Mouse (Mus musculus) stomach, embryonic 14.5 days (tissue): ENCODE results near the gene Gm45716. TPM values are rescaled to one million over a fixed set of nuclear protein-coding genes. Genes with fewer than 3 reads are reported as not detected.

Source experiments
- ATAC-seq: fragments of 200-750 bp; cut with Nextera tagmentation; 2 replicates; pipeline ENCODE4 v1.8.0; 2017; ENCODE audit warnings: low read depth, moderate TSS enrichment; ENCODE audit not compliant: insufficient number of reproducible peaks, insufficient read depth, low FRiP score
- H3K27ac ChIP-seq: fragments of 300-500 bp; sonication (generic); 2 replicates; pipeline ENCODE4 v1.5.1; 2014; ENCODE audit warnings: mild to moderate bottlenecking, low read length, moderate library complexity, mixed read lengths
- H3K27me3 ChIP-seq: fragments of 300-500 bp; sonication (generic); 2 replicates; pipeline ENCODE4 v1.6.1; 2014; ENCODE audit warnings: low read length, control low read depth, mixed read lengths; ENCODE audit not compliant: control insufficient read depth, insufficient read depth
- H3K36me3 ChIP-seq: fragments of 300-500 bp; sonication (generic); 2 replicates; pipeline ENCODE4 v1.6.1; 2014; ENCODE audit warnings: mild to moderate bottlenecking, control low read depth, low read length, moderate library complexity, mixed read lengths; ENCODE audit not compliant: control insufficient read depth, insufficient read depth
- H3K4me1 ChIP-seq: fragments of 300-500 bp; sonication (generic); 2 replicates; pipeline ENCODE4 v1.6.1; 2014; ENCODE audit warnings: low read length, control low read depth, mixed read lengths; ENCODE audit not compliant: control insufficient read depth, insufficient read depth
- H3K4me2 ChIP-seq: fragments of 300-500 bp; sonication (generic); replicated peaks from 2 replicates; pipeline ENCODE4 v1.6.1; 2014; ENCODE audit warnings: low read depth, low read length, control low read depth
- H3K4me3 ChIP-seq: fragments of 300-500 bp; sonication (generic); 2 replicates; pipeline ENCODE4 v1.5.1; 2014; ENCODE audit warnings: low read depth, low read length, control low read depth
- H3K9ac ChIP-seq: fragments of 300-500 bp; sonication (generic); replicated peaks from 2 replicates; pipeline ENCODE4 v1.6.1; 2014; ENCODE audit warnings: low read depth, mild to moderate bottlenecking, control low read depth, low read length, moderate library complexity, mixed read lengths
- H3K9me3 ChIP-seq: fragments of 300-500 bp; sonication (generic); 2 replicates; pipeline ENCODE4 v1.6.1; 2016; ENCODE audit warnings: low read depth, low read length, control low read depth; ENCODE audit not compliant: control insufficient read depth
- WGBS: fragments of 180-500 bp; shearing (Covaris S2); extraction: QIAGEN DNeasy Blood & Tissue Kit; methylation state at CpG from one replicate; pipeline ENCODE4 v1.1.7; 2014; 5-methylcytosine and 5-hydroxymethylcytosine counted together
- polyA plus RNA-seq: library from polyadenylated mRNA; unstranded; fragments of >200 nt; fragmentation: Nextera tagmentation; extraction: Ambion mirVana; gene quantifications from 2 replicates; pipeline ENCODE4 v1.2.1, GENCODE M21; 2014

Gm45716 gene
- polyA plus RNA-seq, 1 experiment from 2014 or later = 10.9 TPM

- Histone ChIP-seq H3K36me3 (no peaks in the 10 kb centered on the region), H3K4me3 (no peak overlapping the region), H3K9me3 (no peaks in the 10 kb centered on the region), H3K9ac (no peak overlapping the region), H3K27ac (no peak overlapping the region), H3K4me2 (no peak overlapping the region), H3K27me3 (no peaks in the 10 kb centered on the region), H3K4me1 (no peaks in the 10 kb centered on the region)
- 79% methylated on average over 5 of the region's 5 CpGs for WGBS
- no peak for ATAC-seq
Measured at GRCm38 (mm10) chr11:90237616-90238015, 50.1 kb downstream of the Gm45716 start.

DNA sequence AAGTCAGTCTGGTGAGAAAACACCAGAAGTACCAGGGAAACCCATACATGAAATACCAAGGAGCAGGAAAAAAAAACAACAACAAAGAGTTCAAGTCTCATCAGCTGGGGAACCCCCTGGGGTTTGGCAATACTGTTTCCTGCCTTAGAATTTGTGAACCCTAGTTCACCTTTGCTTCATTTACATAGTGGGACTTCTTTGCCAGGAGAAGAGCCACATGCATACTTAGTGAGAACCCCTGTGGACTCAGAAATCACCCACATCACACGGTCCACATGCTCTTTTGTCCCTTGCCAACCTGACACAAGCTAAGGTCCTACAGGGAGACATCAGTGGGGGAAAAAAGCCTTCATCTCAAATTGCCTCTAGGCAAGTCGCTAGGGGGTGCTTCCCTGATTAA lies 51.2 kb downstream of the Gm45716 start:
- ATAC-seq = no peak
- Histone ChIP-seq H3K4me1 (no peaks in the 10 kb centered on the region), H3K4me2 (no peak overlapping the region), H3K9me3 (no peaks in the 10 kb centered on the region), H3K4me3 (no peak overlapping the region), H3K9ac (no peak overlapping the region), H3K36me3 (no peaks in the 10 kb centered on the region), H3K27me3 (no peaks in the 10 kb centered on the region), H3K27ac (no peak overlapping the region)
- 39% methylated on average over 2 of the region's 2 CpGs for WGBS

- WGBS = 26% methylated on average over 6 of the region's 6 CpGs
- Histone ChIP-seq H3K36me3 (no peaks in the 10 kb centered on the region), H3K9me3 (no peaks in the 10 kb centered on the region), H3K4me3 (no peak overlapping the region), H3K27ac (no peak overlapping the region), H3K9ac (no peak overlapping the region), H3K4me2 (no peak overlapping the region), H3K4me1 (no peaks in the 10 kb centered on the region), H3K27me3 (no peaks in the 10 kb centered on the region)
- ATAC-seq = no peak
Measured at GRCm38 (mm10) chr11:90240652-90241330, 53.3 kb downstream of the Gm45716 start.

- H3K4me3 ChIP-seq = no peak overlapping the region
- H3K9me3 ChIP-seq = no peaks in the 10 kb centered on the region
- no peak overlapping the region for H3K9ac ChIP-seq
- no peaks in the 10 kb centered on the region for H3K36me3 ChIP-seq
- H3K27ac ChIP-seq = no peak overlapping the region
- H3K4me2 ChIP-seq = no peak overlapping the region
- no peaks in the 10 kb centered on the region for H3K4me1 ChIP-seq
- ATAC-seq = no peak
- no peaks in the 10 kb centered on the region for H3K27me3 ChIP-seq
- WGBS = 81% methylated on average over 2 of the region's 2 CpGs
Measured at GRCm38 (mm10) chr11:90241874-90242273, 54.4 kb downstream of the Gm45716 start.

GRCm38 (mm10) chr11:90243300-90243699 lies 55.8 kb downstream of the Gm45716 start:
- no peak overlapping the region for H3K27ac ChIP-seq
- H3K4me3 ChIP-seq = no peak overlapping the region
- H3K4me2 ChIP-seq = no peak overlapping the region
- H3K9me3 ChIP-seq = no peaks in the 10 kb centered on the region
- H3K9ac ChIP-seq = no peak overlapping the region
- H3K27me3 ChIP-seq = no peaks in the 10 kb centered on the region
- no peaks in the 10 kb centered on the region for H3K36me3 ChIP-seq
- H3K4me1 ChIP-seq = no peaks in the 10 kb centered on the region
- WGBS = 98% methylated on average over 2 of the region's 2 CpGs
- ATAC-seq = no peak

DNA sequence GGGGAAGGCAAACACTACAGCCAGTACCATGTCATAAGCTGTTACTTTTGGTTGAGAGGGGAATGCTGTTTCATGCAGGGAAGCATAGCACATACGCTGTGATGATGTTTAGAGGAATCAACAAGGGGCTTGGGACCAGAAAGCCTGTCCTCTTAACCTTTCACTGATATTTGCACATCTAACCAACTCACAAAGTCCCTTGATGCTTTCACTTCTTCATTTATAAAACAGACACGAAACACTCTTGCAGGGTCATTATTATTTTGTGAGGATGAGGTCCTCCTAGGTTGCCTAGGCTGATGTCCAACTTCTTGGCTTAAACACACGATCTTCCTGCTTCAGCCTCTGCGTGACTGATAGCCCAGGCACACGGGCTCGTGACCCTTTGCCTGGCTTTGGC lies 58.1 kb downstream of the Gm45716 start:
- WGBS = 69% methylated on average over 6 of the region's 6 CpGs
- Histone ChIP-seq H3K9ac (no peak overlapping the region), H3K27ac (no peak overlapping the region), H3K9me3 (no peaks in the 10 kb centered on the region), H3K27me3 (no peaks in the 10 kb centered on the region), H3K4me2 (no peak overlapping the region), H3K4me1 (0 out of 2 replicates have a peak, but pooled peaks cover 10% of the 10 kb centered on the region), H3K4me3 (no peak overlapping the region), H3K36me3 (no peaks in the 10 kb centered on the region)
- ATAC-seq = no peak

DNA sequence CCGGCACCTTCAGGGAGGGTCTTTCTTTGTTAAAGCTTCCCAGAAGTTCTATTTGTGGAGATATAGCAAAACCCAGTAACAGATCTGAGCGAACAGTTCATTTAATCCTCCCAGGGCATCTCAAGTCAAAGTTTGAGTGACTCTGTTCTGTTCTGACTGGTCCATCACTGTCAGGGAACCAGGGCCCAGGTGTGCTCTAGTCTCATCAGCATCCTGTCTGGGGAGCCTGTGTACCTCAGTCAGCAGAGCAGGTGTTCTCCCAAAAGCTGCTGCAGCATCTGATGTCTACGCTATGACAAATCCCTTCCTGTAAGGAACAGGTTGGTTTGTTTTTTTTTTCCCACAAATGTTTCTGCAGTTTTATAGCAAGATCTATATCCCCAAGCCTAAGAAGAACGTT lies 59.2 kb downstream of the Gm45716 start:
- no peaks in the 10 kb centered on the region for H3K27me3 ChIP-seq
- no peaks in the 10 kb centered on the region for H3K36me3 ChIP-seq
- H3K9ac ChIP-seq = no peak overlapping the region
- no peak for ATAC-seq
- no peak overlapping the region for H3K27ac ChIP-seq
- H3K4me2 ChIP-seq = no peak overlapping the region
- H3K4me1 ChIP-seq = peaks cover 11% of the 10 kb centered on the region; the same call in 1 of the 2 replicates
- WGBS = 76% methylated on average over 4 of the region's 4 CpGs
- no peaks in the 10 kb centered on the region for H3K9me3 ChIP-seq
- no peak overlapping the region for H3K4me3 ChIP-seq

- H3K27ac ChIP-seq = no peak overlapping the region
- ATAC-seq = no peak
- no peaks in the 10 kb centered on the region for H3K36me3 ChIP-seq
- H3K4me1 ChIP-seq = peaks cover 17% of the 10 kb centered on the region; the same call in 1 of the 2 replicates
- WGBS = 61% methylated on average over 4 of the region's 4 CpGs
- H3K9ac ChIP-seq = no peak overlapping the region
- H3K4me2 ChIP-seq = no peak overlapping the region
- no peaks in the 10 kb centered on the region for H3K27me3 ChIP-seq
- no peaks in the 10 kb centered on the region for H3K9me3 ChIP-seq
- H3K4me3 ChIP-seq = no peak overlapping the region
Measured at GRCm38 (mm10) chr11:90247793-90248192, 60.3 kb downstream of the Gm45716 start.
